Mouse (Mus musculus) liver, adult 10 weeks (tissue): ENCODE measurements around the gene Ppfibp2. TPM values are rescaled to one million over a fixed set of nuclear protein-coding genes. Genes with fewer than 3 reads are reported as not detected.

Source experiments
- polyA plus RNA-seq: library from polyadenylated mRNA; stranded (reverse); fragments of 350-450 nt; fragmentation: Illumina TruSeq; extraction: RNeasy Lipid Tissue Mini Kit (QIAGEN cat#74804); gene quantifications from one replicate; pipeline ENCODE4 v1.2.3, GENCODE M21; 2014; ENCODE audit warnings: low read depth, low replicate concordance

The Ppfibp2 gene
- polyA plus RNA-seq: 9.2 TPM

GRCm38 (mm10) chr7:107594857-107595402, at the start of gene Ppfibp2:
Gene Ppfibp2 (plus strand): TSS chr7:107595207.

GRCm38 (mm10) chr7:107567261-107567671, 27.7 kb upstream of the Ppfibp2 start, which contains the start of gene Olfml1:
Gene Olfml1 (plus strand): TSS chr7:107567446.

DNA sequence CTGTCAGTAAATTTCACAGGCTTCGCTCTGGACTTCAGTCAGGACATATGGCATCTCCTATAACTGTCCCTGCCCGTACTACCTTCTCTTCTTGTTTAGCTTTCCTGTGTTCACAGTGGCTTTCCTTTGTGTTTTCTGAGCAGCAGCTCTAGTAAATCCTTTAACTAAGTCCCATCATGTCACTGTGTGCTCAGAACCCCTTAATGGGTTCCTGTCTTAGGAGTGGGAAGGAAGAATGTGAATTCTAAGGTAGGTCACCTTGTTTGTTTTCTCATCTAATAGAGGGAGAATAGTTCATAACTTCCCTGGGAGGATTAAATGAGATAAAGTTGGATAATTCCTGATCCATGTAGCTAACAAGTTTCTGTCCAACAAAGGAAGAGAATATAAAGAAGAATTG, 30.1 kb downstream of the Ppfibp2 start, which contains the start of gene 5330417H12Rik:
Gene 5330417H12Rik, minus strand, starts transcription at position 101 of the 400 bp plus-strand sequence.

DNA sequence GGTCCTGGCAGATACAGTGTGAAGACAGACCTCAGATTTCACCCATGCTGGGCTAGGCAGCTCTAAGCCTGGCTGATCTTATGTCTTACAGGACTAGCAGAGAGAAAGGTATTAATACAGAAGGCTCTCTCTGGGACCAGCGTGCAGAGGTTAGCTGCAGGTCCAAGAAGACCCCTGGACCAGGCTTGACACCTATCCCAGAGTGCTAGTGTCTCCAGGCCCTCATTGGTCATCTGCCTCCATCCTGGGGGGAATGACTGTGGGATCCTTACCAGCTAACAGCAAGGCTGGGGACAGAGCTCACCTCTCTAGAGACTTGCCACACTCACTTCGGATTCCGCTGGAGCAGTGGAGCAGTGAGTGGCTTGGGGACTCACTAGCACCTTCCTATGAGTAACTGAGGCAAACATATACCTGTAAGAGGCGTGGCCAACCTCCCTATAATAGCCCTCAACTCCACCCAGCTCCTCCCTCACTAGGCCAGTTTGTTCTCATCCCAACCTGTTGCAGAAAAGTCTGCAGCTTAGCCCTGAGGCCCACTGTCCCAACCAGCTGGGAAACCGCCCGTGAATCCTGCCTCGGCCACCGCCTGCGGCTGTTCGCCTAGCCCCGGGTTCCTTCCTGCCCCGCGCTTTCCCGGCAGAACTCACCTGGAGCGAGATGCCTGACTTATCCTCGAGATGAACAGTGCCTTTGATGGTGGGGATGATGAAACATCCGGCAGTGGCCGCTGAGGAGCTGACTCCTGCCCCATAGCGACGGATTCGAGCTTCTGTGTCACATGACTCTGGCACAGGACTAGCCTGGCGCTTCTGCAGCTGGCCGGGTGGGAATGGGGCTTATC, 162.5 kb downstream of the Ppfibp2 start, which contains the start of gene Cyb5r2:
Gene Cyb5r2, minus strand, starts transcription at position 725 of the 844 bp plus-strand sequence.

Other genes starting within 250 kb of the Ppfibp2 start
- gene Syt9, start 224.5 kb upstream of the Ppfibp2 start, polyA plus RNA-seq: 1.1 TPM
- gene Olfml1, start 27.8 kb upstream of the Ppfibp2 start, polyA plus RNA-seq: 11.8 TPM
- not detected for gene 5330417H12Rik, start 30.0 kb downstream of the Ppfibp2 start, polyA plus RNA-seq
- gene Cyb5r2, start 162.8 kb downstream of the Ppfibp2 start, polyA plus RNA-seq: not detected
- not detected for gene Ovch2, start 206.0 kb downstream of the Ppfibp2 start, polyA plus RNA-seq
- gene Olfr467, start 217.1 kb downstream of the Ppfibp2 start, polyA plus RNA-seq: not detected
- not detected for gene Olfr469, start 230.3 kb downstream of the Ppfibp2 start, polyA plus RNA-seq